Mouse (Mus musculus): ENCODE data around the gene Lefty2. TPM values are rescaled to one million over a fixed set of nuclear protein-coding genes. Genes with fewer than 3 reads are reported as not detected.
"Not testable (repeated sequence)": the region's sequence is repeated elsewhere in the genome, so short reads cannot be mapped to it uniquely, and the experiment has no call there.

Gene Lefty2
- polyA plus RNA-seq, 1 experiment from 2014 or later, result not detected

- H3K4me2 ChIP-seq (ENCODE audit: low read depth, low read length), result peak overlapping the region; percentile 45
- H3K9ac ChIP-seq (replicated peaks), result no peak overlapping the region
- peak; percentile 82 for DNase-seq
- H3K36me3 ChIP-seq (replicated peaks; ENCODE audit: insufficient read depth, low read length), result no peaks in the 10 kb centered on the region
- no peak for TF ChIP-seq CTCF (IDR thresholded peaks at IDR 0.05; ENCODE audit: low read depth)
- peak; percentile 61 for TF ChIP-seq EP300 (IDR thresholded peaks at IDR 0.05; ENCODE audit: low read depth)
- peaks cover 26% of the 10 kb centered on the region for H3K4me1 ChIP-seq (ENCODE audit: insufficient read depth)
- no peaks in the 10 kb centered on the region for H3K9me3 ChIP-seq (ENCODE audit: low read length)
- 10% methylated on average over 13 of the region's 13 CpGs for WGBS (ENCODE audit: insufficient replicate concordance)
- peak overlapping the region; percentile 64 for H3K27ac ChIP-seq (ENCODE audit: low read depth)
- peak; percentile 65 for ATAC-seq
- H3K4me3 ChIP-seq (ENCODE audit: low read depth, low read length), result no peak overlapping the region
- peaks cover 9% of the 10 kb centered on the region; the same call in 1 of the 2 replicates for H3K27me3 ChIP-seq (ENCODE audit: insufficient read depth, low read length)
These were observed 4.3 kb upstream of the Lefty2 start for GRCm38 (mm10) chr1:180888556-180889042.

GRCm38 (mm10) chr1:180889172-180889571, 3.7 kb upstream of the Lefty2 start:
- TF ChIP-seq EP300 (IDR thresholded peaks at IDR 0.05; ENCODE audit: low read depth), result no peak
- TF ChIP-seq CTCF (IDR thresholded peaks at IDR 0.05; ENCODE audit: low read depth), result no peak
- Histone ChIP-seq H3K4me2 (ENCODE audit: low read depth, low read length) (peak overlapping the region; percentile 45), H3K4me3 (ENCODE audit: low read depth, low read length) (no peak overlapping the region), H3K9me3 (ENCODE audit: low read length) (no peaks in the 10 kb centered on the region), H3K36me3 (replicated peaks; ENCODE audit: insufficient read depth, low read length) (no peaks in the 10 kb centered on the region), H3K4me1 (ENCODE audit: insufficient read depth) (peaks cover 20% of the 10 kb centered on the region), H3K27me3 (ENCODE audit: insufficient read depth, low read length) (peaks cover 12% of the 10 kb centered on the region; the same call in 1 of the 2 replicates), H3K27ac (ENCODE audit: low read depth) (no peak overlapping the region), H3K9ac (replicated peaks) (no peak overlapping the region)
- no peak for ATAC-seq
- 50% methylated on average over 7 of the region's 7 CpGs for WGBS (ENCODE audit: insufficient replicate concordance)
- DNase-seq, result no peak

GRCm38 (mm10) chr1:180889841-180890240, 3.1 kb upstream of the Lefty2 start:
- Histone ChIP-seq H3K4me2 (ENCODE audit: low read depth, low read length) (no peak overlapping the region), H3K4me1 (ENCODE audit: insufficient read depth) (peaks cover 14% of the 10 kb centered on the region), H3K9me3 (ENCODE audit: low read length) (no peaks in the 10 kb centered on the region), H3K27me3 (ENCODE audit: insufficient read depth, low read length) (peaks cover 17% of the 10 kb centered on the region; the same call in 1 of the 2 replicates), H3K36me3 (replicated peaks; ENCODE audit: insufficient read depth, low read length) (no peaks in the 10 kb centered on the region), H3K4me3 (ENCODE audit: low read depth, low read length) (no peak overlapping the region), H3K27ac (ENCODE audit: low read depth) (no peak overlapping the region), H3K9ac (replicated peaks) (no peak overlapping the region)
- 31% methylated on average over 6 of the region's 6 CpGs for WGBS (ENCODE audit: insufficient replicate concordance)
- ATAC-seq (peak; percentile 33; the same call in 1 of the 2 replicates), DNase-seq (peak; percentile 54)
- TF ChIP-seq CTCF (IDR thresholded peaks at IDR 0.05; ENCODE audit: low read depth) (peak; percentile 70), EP300 (IDR thresholded peaks at IDR 0.05; ENCODE audit: low read depth) (no peak)

GRCm38 (mm10) chr1:180894088-180894987, 1.4 kb downstream of the Lefty2 start:
- H3K27ac ChIP-seq (ENCODE audit: low read depth); H3K9ac ChIP-seq (replicated peaks); H3K36me3 ChIP-seq (replicated peaks; ENCODE audit: insufficient read depth, low read length); H3K9me3 ChIP-seq (ENCODE audit: low read length); ATAC-seq; H3K4me1 ChIP-seq (ENCODE audit: insufficient read depth); H3K4me3 ChIP-seq (ENCODE audit: low read depth, low read length); H3K4me2 ChIP-seq (ENCODE audit: low read depth, low read length): not testable (repeated sequence)
- peaks cover 23% of the 10 kb centered on the region; the same call in 1 of the 2 replicates for H3K27me3 ChIP-seq (ENCODE audit: insufficient read depth, low read length)
- WGBS (ENCODE audit: insufficient replicate concordance), result 7% methylated on average over 43 of the region's 51 CpGs
- DNase-seq, result peak; percentile 14

- H3K9ac ChIP-seq (replicated peaks), result no peak overlapping the region
- DNase-seq, result no peak
- no peak overlapping the region for H3K4me2 ChIP-seq (ENCODE audit: low read depth, low read length)
- peaks cover 3% of the 10 kb centered on the region for H3K36me3 ChIP-seq (replicated peaks; ENCODE audit: insufficient read depth, low read length)
- H3K4me1 ChIP-seq (ENCODE audit: insufficient read depth), result peaks cover 24% of the 10 kb centered on the region
- no peak for ATAC-seq
- WGBS (ENCODE audit: insufficient replicate concordance), result 3% methylated on average over 4 of the region's 4 CpGs
- H3K4me3 ChIP-seq (ENCODE audit: low read depth, low read length), result no peak overlapping the region
- no peak overlapping the region for H3K27ac ChIP-seq (ENCODE audit: low read depth)
- H3K27me3 ChIP-seq (ENCODE audit: insufficient read depth, low read length), result no peaks in the 10 kb centered on the region
- TF ChIP-seq CTCF (IDR thresholded peaks at IDR 0.05; ENCODE audit: low read depth), result peak; percentile 87
- no peak for TF ChIP-seq EP300 (IDR thresholded peaks at IDR 0.05; ENCODE audit: low read depth)
- H3K9me3 ChIP-seq (ENCODE audit: low read length), result no peaks in the 10 kb centered on the region
These were observed 8.2 kb downstream of the Lefty2 start for GRCm38 (mm10) chr1:180901107-180901506.

GRCm38 (mm10) chr1:180902915-180903314, 10.0 kb downstream of the Lefty2 start:
- Histone ChIP-seq H3K9me3 (ENCODE audit: low read length) (no peaks in the 10 kb centered on the region), H3K27ac (ENCODE audit: low read depth) (peak overlapping the region; percentile 91), H3K4me1 (ENCODE audit: insufficient read depth) (peaks cover 24% of the 10 kb centered on the region), H3K4me3 (ENCODE audit: low read depth, low read length) (no peak overlapping the region; the same call in 1 of the 2 replicates), H3K36me3 (replicated peaks; ENCODE audit: insufficient read depth, low read length) (peaks cover 21% of the 10 kb centered on the region), H3K4me2 (ENCODE audit: low read depth, low read length) (peak overlapping the region; percentile 84), H3K9ac (replicated peaks) (no peak overlapping the region), H3K27me3 (ENCODE audit: insufficient read depth, low read length) (no peaks in the 10 kb centered on the region)
- peak; percentile 82 for DNase-seq
- peak; percentile 88 for ATAC-seq
- 32% methylated on average over 5 of the region's 5 CpGs for WGBS (ENCODE audit: insufficient replicate concordance)
- TF ChIP-seq EP300 (IDR thresholded peaks at IDR 0.05; ENCODE audit: low read depth), result peak; percentile 99
- no peak for TF ChIP-seq CTCF (IDR thresholded peaks at IDR 0.05; ENCODE audit: low read depth)
